Mouse (Mus musculus): ENCODE results near the gene Hoxa4. TPM values are rescaled to one million over a fixed set of nuclear protein-coding genes. Genes with fewer than 3 reads are reported as not detected.

Hoxa4 gene
- polyA plus RNA-seq, 1 experiment from 2014 or later, result 2.4 TPM

GRCm38 (mm10) chr6:52211170-52211935 lies 19.8 kb upstream of the Hoxa4 start:
- Histone ChIP-seq H3K36me3 (ENCODE audit: control insufficient read depth, insufficient read depth, low read length) (no peaks in the 10 kb centered on the region), H3K4me2 (ENCODE audit: low read depth, low read length) (peak overlapping the region; percentile 57), H3K4me3 (ENCODE audit: low read length) (peak overlapping the region; percentile 59), H3K4me1 (ENCODE audit: control insufficient read depth, insufficient read depth, low read length) (peaks cover 23% of the 10 kb centered on the region), H3K9me3 (ENCODE audit: control insufficient read depth, low read length) (no peaks in the 10 kb centered on the region), H3K27ac (ENCODE audit: low read length) (peak overlapping the region; percentile 50; the same call in 1 of the 2 replicates), H3K27me3 (replicated peaks; ENCODE audit: control insufficient read depth, insufficient read depth, low read length) (peaks cover 61% of the 10 kb centered on the region), H3K9ac (ENCODE audit: low read depth, low read length) (peak overlapping the region; percentile 72)
- 3% methylated on average over 37 of the region's 37 CpGs for WGBS
- peak; percentile 57 for ATAC-seq

- Histone ChIP-seq H3K27me3 (replicated peaks; ENCODE audit: control insufficient read depth, insufficient read depth, low read length) (peaks cover 55% of the 10 kb centered on the region), H3K4me2 (ENCODE audit: low read depth, low read length) (peak overlapping the region; percentile 63), H3K9me3 (ENCODE audit: control insufficient read depth, low read length) (no peaks in the 10 kb centered on the region), H3K36me3 (ENCODE audit: control insufficient read depth, insufficient read depth, low read length) (no peaks in the 10 kb centered on the region), H3K27ac (ENCODE audit: low read length) (no peak overlapping the region), H3K4me1 (ENCODE audit: control insufficient read depth, insufficient read depth, low read length) (peaks cover 24% of the 10 kb centered on the region), H3K9ac (ENCODE audit: low read depth, low read length) (peak overlapping the region; percentile 30), H3K4me3 (ENCODE audit: low read length) (peak overlapping the region; percentile 40)
- 34% methylated on average over 12 of the region's 12 CpGs for WGBS
- no peak for ATAC-seq
These were observed 18.1 kb upstream of the Hoxa4 start for GRCm38 (mm10) chr6:52209685-52210046.

GRCm38 (mm10) chr6:52208868-52209684 lies 17.5 kb upstream of the Hoxa4 start:
- 26% methylated on average over 18 of the region's 18 CpGs for WGBS
- Histone ChIP-seq H3K4me1 (ENCODE audit: control insufficient read depth, insufficient read depth, low read length) (peaks cover 24% of the 10 kb centered on the region), H3K36me3 (ENCODE audit: control insufficient read depth, insufficient read depth, low read length) (no peaks in the 10 kb centered on the region), H3K9me3 (ENCODE audit: control insufficient read depth, low read length) (no peaks in the 10 kb centered on the region), H3K4me2 (ENCODE audit: low read depth, low read length) (peak overlapping the region; percentile 63), H3K27ac (ENCODE audit: low read length) (peak overlapping the region; percentile 5; the same call in 1 of the 2 replicates), H3K4me3 (ENCODE audit: low read length) (peak overlapping the region; percentile 40), H3K9ac (ENCODE audit: low read depth, low read length) (peak overlapping the region; percentile 66), H3K27me3 (replicated peaks; ENCODE audit: control insufficient read depth, insufficient read depth, low read length) (peaks cover 49% of the 10 kb centered on the region)
- no peak for ATAC-seq

GRCm38 (mm10) chr6:52208072-52208867 lies 16.7 kb upstream of the Hoxa4 start, which contains the start of gene Hoxa6:
Gene Hoxa6 (minus strand): TSS chr6:52208722.
- Histone ChIP-seq H3K4me2 (ENCODE audit: low read depth, low read length) (peak within 1 kb of the TSS; percentile 63), H3K9ac (ENCODE audit: low read depth, low read length) (peak within 1 kb of the TSS; percentile 66), H3K9me3 (ENCODE audit: control insufficient read depth, low read length) (no peaks in the 10 kb centered on the region), H3K27ac (ENCODE audit: low read length) (peak within 1 kb of the TSS; percentile 47; the same call in 1 of the 2 replicates), H3K4me3 (ENCODE audit: low read length) (peak within 1 kb of the TSS; percentile 40), H3K27me3 (replicated peaks; ENCODE audit: control insufficient read depth, insufficient read depth, low read length) (peaks cover 45% of the 10 kb centered on the region), H3K36me3 (ENCODE audit: control insufficient read depth, insufficient read depth, low read length) (no peaks in the 10 kb centered on the region), H3K4me1 (ENCODE audit: control insufficient read depth, insufficient read depth, low read length) (peaks cover 21% of the 10 kb centered on the region)
- 4% methylated on average over 47 of the region's 47 CpGs for WGBS
- ATAC-seq, result no peak

GRCm38 (mm10) chr6:52207684-52207976 lies 16.1 kb upstream of the Hoxa4 start:
- peaks cover 16% of the 10 kb centered on the region for H3K4me1 ChIP-seq (ENCODE audit: control insufficient read depth, insufficient read depth, low read length)
- ATAC-seq, result no peak
- no peaks in the 10 kb centered on the region for H3K36me3 ChIP-seq (ENCODE audit: control insufficient read depth, insufficient read depth, low read length)
- H3K9me3 ChIP-seq (ENCODE audit: control insufficient read depth, low read length), result no peaks in the 10 kb centered on the region
- H3K27ac ChIP-seq (ENCODE audit: low read length), result peak overlapping the region; percentile 32; the same call in 1 of the 2 replicates
- H3K9ac ChIP-seq (ENCODE audit: low read depth, low read length), result no peak overlapping the region
- peaks cover 41% of the 10 kb centered on the region for H3K27me3 ChIP-seq (replicated peaks; ENCODE audit: control insufficient read depth, insufficient read depth, low read length)
- H3K4me3 ChIP-seq (ENCODE audit: low read length), result no peak overlapping the region
- H3K4me2 ChIP-seq (ENCODE audit: low read depth, low read length), result no peak overlapping the region

- Histone ChIP-seq H3K4me3 (ENCODE audit: low read length) (no peak overlapping the region), H3K27ac (ENCODE audit: low read length) (peak overlapping the region; percentile 32; the same call in 1 of the 2 replicates), H3K4me2 (ENCODE audit: low read depth, low read length) (peak overlapping the region; percentile 74; the same call in 1 of the 2 replicates), H3K9me3 (ENCODE audit: control insufficient read depth, low read length) (no peaks in the 10 kb centered on the region), H3K27me3 (replicated peaks; ENCODE audit: control insufficient read depth, insufficient read depth, low read length) (peaks cover 38% of the 10 kb centered on the region), H3K9ac (ENCODE audit: low read depth, low read length) (peak overlapping the region; percentile 22; the same call in 1 of the 2 replicates), H3K4me1 (ENCODE audit: control insufficient read depth, insufficient read depth, low read length) (peaks cover 16% of the 10 kb centered on the region), H3K36me3 (ENCODE audit: control insufficient read depth, insufficient read depth, low read length) (no peaks in the 10 kb centered on the region)
- 28% methylated on average over 4 of the region's 4 CpGs for WGBS
- no peak for ATAC-seq
These were observed 15.5 kb upstream of the Hoxa4 start for GRCm38 (mm10) chr6:52206882-52207683.

GRCm38 (mm10) chr6:52205638-52206621 lies 14.4 kb upstream of the Hoxa4 start:
- Histone ChIP-seq H3K4me3 (ENCODE audit: low read length) (peak overlapping the region; percentile 28), H3K4me1 (ENCODE audit: control insufficient read depth, insufficient read depth, low read length) (peaks cover 19% of the 10 kb centered on the region), H3K36me3 (ENCODE audit: control insufficient read depth, insufficient read depth, low read length) (no peaks in the 10 kb centered on the region), H3K9ac (ENCODE audit: low read depth, low read length) (peak overlapping the region; percentile 66), H3K9me3 (ENCODE audit: control insufficient read depth, low read length) (no peaks in the 10 kb centered on the region), H3K27me3 (replicated peaks; ENCODE audit: control insufficient read depth, insufficient read depth, low read length) (peaks cover 28% of the 10 kb centered on the region), H3K4me2 (ENCODE audit: low read depth, low read length) (peak overlapping the region; percentile 74), H3K27ac (ENCODE audit: low read length) (peak overlapping the region; percentile 61)
- no peak for ATAC-seq
- 22% methylated on average over 55 of the region's 55 CpGs for WGBS

GRCm38 (mm10) chr6:52205221-52205620 lies 13.7 kb upstream of the Hoxa4 start:
- WGBS, result 22% methylated on average over 14 of the region's 14 CpGs

More at GRCm38 (mm10) chr6:52205221-52205620, 13.7 kb upstream of the Hoxa4 start:
- ATAC-seq, result no peak
- H3K9me3 ChIP-seq (ENCODE audit: control insufficient read depth, low read length), result no peaks in the 10 kb centered on the region
- H3K4me2 ChIP-seq (ENCODE audit: low read depth, low read length), result peak overlapping the region; percentile 74
- H3K9ac ChIP-seq (ENCODE audit: low read depth, low read length), result peak overlapping the region; percentile 66
- no peaks in the 10 kb centered on the region for H3K36me3 ChIP-seq (ENCODE audit: control insufficient read depth, insufficient read depth, low read length)
- H3K4me3 ChIP-seq (ENCODE audit: low read length), result peak overlapping the region; percentile 28
- peaks cover 26% of the 10 kb centered on the region for H3K27me3 ChIP-seq (replicated peaks; ENCODE audit: control insufficient read depth, insufficient read depth, low read length)
- H3K4me1 ChIP-seq (ENCODE audit: control insufficient read depth, insufficient read depth, low read length), result peaks cover 23% of the 10 kb centered on the region
- peak overlapping the region; percentile 61 for H3K27ac ChIP-seq (ENCODE audit: low read length)
